Comparison of ENCODE assay signal across 31 mouse cellular contexts in genomic region chr1:20989461-20990083, GRCm38 (mm10). TPM values are rescaled to one million over a fixed set of nuclear protein-coding genes. Genes with fewer than 3 reads are reported as not detected.
DNase-seq lines count a peak whose midpoint lies in the region; ATAC-seq and TF ChIP-seq lines count a peak whose summit lies in the region.
"Had no signal": no experiment of that assay in that cellular context is flagged by ENCODE, and none has a peak within 500 bp of the region (broad histone marks: within the 10 kb centered on the region; RNA-seq: fewer than 3 reads in every experiment).

No protein-coding gene starts in this region.

- H3K4me1 ChIP-seq in heart, adult 2 months (ENCODE audit: control insufficient read depth, insufficient read depth, low read length) = peaks cover 4% of the 10 kb centered on the region
- H3K4me1 ChIP-seq: embryonic facial prominence, embryonic 12.5 days; embryonic facial prominence, embryonic 15.5 days; heart, embryonic 12.5 days; heart, embryonic 15.5 days had no signal

- H3K4me3 ChIP-seq in C2C12 (ENCODE audit: insufficient read depth, poor library complexity, severe bottlenecking) (no peak overlapping the region), myocyte (no peak overlapping the region)
- no peak overlapping the region for H3K4me3 ChIP-seq in heart, adult 2 months
- H3K4me3 ChIP-seq: embryonic facial prominence, embryonic 12.5 days; embryonic facial prominence, embryonic 15.5 days; heart, embryonic 12.5 days; heart, embryonic 15.5 days had no signal

- TF ChIP-seq POLR2A in myocyte (IDR thresholded peaks at IDR 0.05; ENCODE audit: insufficient read length, low read depth) = no peak
- no peak for TF ChIP-seq POLR2A in heart, adult 2 months (IDR thresholded peaks at IDR 0.05; ENCODE audit: insufficient read depth, low read depth, low read length)

- H3ac ChIP-seq in C2C12 (ENCODE audit: control insufficient read depth, insufficient read length, low read depth) (no peak overlapping the region), myocyte (ENCODE audit: control insufficient read depth, insufficient read length) (no peak overlapping the region)

- H3K79me3 ChIP-seq in C2C12 (ENCODE audit: low read depth) = no peaks in the 10 kb centered on the region

- peak; percentile 79 for ATAC-seq in Patski
- ATAC-seq: activated CD4-positive, CD25-positive, alpha-beta regulatory T cell, adult 4 months; CD4-positive, CD25-positive, alpha-beta regulatory T cell, adult 4 months; forebrain, embryonic 14.5 days; forebrain, postnatal 0 days; hindbrain, postnatal 0 days; inflammation-experienced regulatory T-cells, adult 6 months; intestine, embryonic 16.5 days had no signal

- WGBS in heart, adult 2 months = 72% methylated on average over 11 of the region's 11 CpGs

- peak overlapping the region; percentile 57 for H3K4me2 ChIP-seq in myocyte (ENCODE audit: low read depth)
- H3K4me2 ChIP-seq: embryonic facial prominence, embryonic 12.5 days; embryonic facial prominence, embryonic 15.5 days; heart, embryonic 12.5 days; heart, embryonic 15.5 days; hindbrain, embryonic 14.5 days had no signal

- POLR2A ChIA-PET in Patski (lab: Charles Lee) = interaction anchor here (0.6 kb wide), 1 partner anchor 22 kb away, joined by 7 read pairs; no protein-coding TSS in a partner anchor

- H3K27me3 ChIP-seq in C2C12 (ENCODE audit: control insufficient read depth, insufficient read depth, insufficient read length) (no peaks in the 10 kb centered on the region), Patski (no peaks in the 10 kb centered on the region), myocyte (ENCODE audit: control insufficient read depth, insufficient read depth, insufficient read length) (no peaks in the 10 kb centered on the region)
- H3K27me3 ChIP-seq in heart, adult 2 months (ENCODE audit: control insufficient read depth, insufficient read depth, low read length) = no peaks in the 10 kb centered on the region
- H3K27me3 ChIP-seq: embryonic facial prominence, embryonic 12.5 days; embryonic facial prominence, embryonic 15.5 days; heart, embryonic 12.5 days; heart, embryonic 15.5 days had no signal

- TF ChIP-seq CTCF in C2C12 (IDR thresholded peaks at IDR 0.05; ENCODE audit: control insufficient read depth, insufficient read depth, insufficient read length) (no peak), Patski (IDR thresholded peaks at IDR 0.05) (no peak)
- TF ChIP-seq CTCF in heart, adult 2 months (IDR thresholded peaks at IDR 0.05) = no peak

- CTCF ChIA-PET in Patski (lab: Charles Lee) = interaction anchor here (1.4 to 1.5 kb wide), 2 partner anchors 16 to 112 kb away, joined by 3 to 5 read pairs; no protein-coding TSS in a partner anchor

- no peak overlapping the region for H3K27ac ChIP-seq in heart, adult 2 months
- H3K27ac ChIP-seq: embryonic facial prominence, embryonic 12.5 days; embryonic facial prominence, embryonic 15.5 days; heart, embryonic 15.5 days; hindbrain, embryonic 14.5 days; hindbrain, postnatal 0 days had no signal

- intact Hi-C loops in heart, adult 2 months (cut with DNase I) = no loop called here

- no peak overlapping the region for H3K9ac ChIP-seq in heart, adult 2 months (ENCODE audit: low read depth, low read length)
- H3K9ac ChIP-seq: embryonic facial prominence, embryonic 12.5 days; embryonic facial prominence, embryonic 15.5 days; forebrain, postnatal 0 days; heart, embryonic 12.5 days; heart, embryonic 15.5 days; hindbrain, embryonic 14.5 days had no signal

- H3K79me2 ChIP-seq in C2C12 (ENCODE audit: control insufficient read depth, insufficient read depth) (no peaks in the 10 kb centered on the region), myocyte (ENCODE audit: control insufficient read depth, insufficient read depth) (no peaks in the 10 kb centered on the region)
- H3K79me2 ChIP-seq in heart, adult 2 months (replicated peaks; ENCODE audit: control insufficient read depth, insufficient read depth, low read length) = no peaks in the 10 kb centered on the region

- DNase-seq in retina, postnatal 1 day = peak; percentile 39
- DNase-seq in retina, embryonic 14.5 days (ENCODE audit: low spot score) = no peak
- DNase-seq in Patski (ENCODE audit: low read depth, low spot score) = no peak
- no peak for DNase-seq in adrenal gland, adult 8-10 months
- no peak for DNase-seq in heart, adult 2 months
- no peak for DNase-seq in adrenal gland, adult 2 months
- DNase-seq: adrenal gland, postnatal 14 days; B cell, adult 2 months; cerebellum, adult 11 months; cerebellum, adult 2 months; cerebellum, adult 9-11 months; cerebellum, postnatal 25 days; forebrain, postnatal 0 days; gastrocnemius, postnatal 25 days; heart, postnatal 10 days; heart, postnatal 36 days; kidney, adult 18-20 months had no signal

- in situ Hi-C loops in Patski (cut with MboI; ENCODE audit: low pct_unique_long_range_greater_than_20kb) = no loop called here

- no peak for TF ChIP-seq EP300 in heart, adult 2 months (IDR thresholded peaks at IDR 0.05; ENCODE audit: insufficient read depth, low read depth, low read length)

- H3K36me3 ChIP-seq in C2C12 (ENCODE audit: control insufficient read depth, insufficient read depth) (no peaks in the 10 kb centered on the region), myocyte (ENCODE audit: control insufficient read depth, insufficient read depth) (no peaks in the 10 kb centered on the region)
- no peaks in the 10 kb centered on the region for H3K36me3 ChIP-seq in heart, adult 2 months (ENCODE audit: control insufficient read depth, insufficient read depth, low read length)
- H3K36me3 ChIP-seq: embryonic facial prominence, embryonic 12.5 days; embryonic facial prominence, embryonic 15.5 days; heart, embryonic 12.5 days; heart, embryonic 15.5 days had no signal

TF ChIP-seq in C2C12, 6 proteins besides CTCF, POLR2A, EP300 and RAD21:
- TF ChIP-seq USF1 (IDR thresholded peaks at IDR 0.05; ENCODE audit: low read depth) (no peak), MYOD1 (IDR thresholded peaks at IDR 0.05; ENCODE audit: control insufficient read depth, insufficient read length, low read depth) (peak; percentile 86)

TF ChIP-seq in myocyte, 11 proteins besides CTCF, POLR2A, EP300 and RAD21:
- TF ChIP-seq USF1 (IDR thresholded peaks at IDR 0.05; ENCODE audit: low read depth) (no peak), TCF12 (IDR thresholded peaks at IDR 0.05; ENCODE audit: insufficient read depth, poor library complexity, severe bottlenecking) (peak; percentile 1), REST (IDR thresholded peaks at IDR 0.05; ENCODE audit: insufficient read depth, insufficient read length) (no peak), TCF3 (IDR thresholded peaks at IDR 0.05; ENCODE audit: insufficient read length, low read depth) (no peak), MYOG (IDR thresholded peaks at IDR 0.05; ENCODE audit: control insufficient read depth in 1 of 3, insufficient read depth in 1 of 3, insufficient read length in 2 of 3, low read depth in 2 of 3) (no peak), E2F4 (IDR thresholded peaks at IDR 0.05; ENCODE audit: insufficient read depth) (no peak), POLR2AphosphoS2 (IDR thresholded peaks at IDR 0.05; ENCODE audit: insufficient read length, low read depth) (no peak), CEBPB (IDR thresholded peaks at IDR 0.05; ENCODE audit: insufficient read depth, poor library complexity, severe bottlenecking) (peak; percentile 34; the same call in 1 of the 2 replicates), MYOD1 (IDR thresholded peaks at IDR 0.05; ENCODE audit: control insufficient read depth in 1 of 3, insufficient read length in 2 of 3, low read depth in 2 of 3) (peak in 2 of 3 experiments; percentile 65 to 73), MAX (IDR thresholded peaks at IDR 0.05; ENCODE audit: low read depth) (no peak), SRF (IDR thresholded peaks at IDR 0.05; ENCODE audit: control insufficient read depth, insufficient read length, low read depth) (no peak)

RNA-seq across cellular contexts. Expression of gene Efhc1, which starts 38.1 kb away (rescaled TPM):
- polyA plus RNA-seq in C2C12 (2012; fragmentation: generic; extraction: Trizol) = 0.09 TPM
- 6.1 TPM for polyA plus RNA-seq in Patski (2021)
- polyA plus RNA-seq in myocyte (2012; fragmentation: generic; extraction: Trizol) = 0.13 TPM
- total RNA-seq in adrenal gland, adult 8-10 months (2022) = 1 to 10 TPM; 2.7 to 4.0 (median 3.6) TPM
- under 1 TPM; 0.41 to 0.63 TPM for total RNA-seq in heart, adult 2 months (2021)
- 1.2 and 1.8 TPM in 2 replicates for polyA plus RNA-seq in heart, adult 2 months (2012; rRNA removed)
- 1 to 10 TPM; 1.7 to 2.1 TPM for total RNA-seq in adrenal gland, adult 2 months (2021)
- 0.35 and 0.41 TPM in 2 replicates for polyA plus RNA-seq in adrenal gland, adult 2 months (2012; rRNA removed)
- total RNA-seq: MEL had no signal
